Mouse (Mus musculus): ENCODE measurements around the gene Angptl2. TPM values are rescaled to one million over a fixed set of nuclear protein-coding genes. Genes with fewer than 3 reads are reported as not detected.

Angptl2 gene
- polyA plus RNA-seq, 1 experiment from 2014 or later, result 18.2 TPM

DNA sequence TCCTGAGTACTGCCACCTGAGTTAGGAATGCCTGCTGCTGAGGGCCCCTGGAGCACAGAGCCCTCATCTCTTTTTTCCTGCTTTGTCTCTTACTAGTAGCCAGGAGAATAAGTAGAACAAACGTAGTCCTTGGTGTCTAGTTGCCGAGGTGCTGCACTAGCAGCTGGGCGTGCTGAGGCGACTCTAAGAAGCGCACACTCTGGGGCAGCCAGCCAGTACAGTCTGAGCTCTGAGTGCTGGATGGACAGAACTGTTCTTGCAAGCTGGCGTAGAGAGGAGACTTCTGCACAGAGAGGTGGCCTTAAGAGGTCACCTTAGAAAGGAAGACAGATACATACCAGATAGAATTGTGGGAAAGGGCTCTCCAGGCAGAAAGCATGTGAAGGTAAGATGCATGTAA is 4.4 kb downstream of the Angptl2 start:
- no peak overlapping the region for H3K4me2 ChIP-seq
- H3K4me3 ChIP-seq, result no peak overlapping the region
- H3K4me1 ChIP-seq (replicated peaks), result peaks cover 67% of the 10 kb centered on the region
- peaks cover 5% of the 10 kb centered on the region; the same call in 1 of the 2 replicates for H3K36me3 ChIP-seq
- ATAC-seq (ENCODE audit: low read depth), result no peak
- no peaks in the 10 kb centered on the region for H3K27me3 ChIP-seq
- 80% methylated on average over 6 of the region's 6 CpGs for whole genome bisulfite sequencing
- H3K9me3 ChIP-seq, result no peaks in the 10 kb centered on the region
- peak overlapping the region; percentile 33; the same call in 1 of the 2 replicates for H3K27ac ChIP-seq (replicated peaks)
- H3K9ac ChIP-seq, result no peak overlapping the region

DNA sequence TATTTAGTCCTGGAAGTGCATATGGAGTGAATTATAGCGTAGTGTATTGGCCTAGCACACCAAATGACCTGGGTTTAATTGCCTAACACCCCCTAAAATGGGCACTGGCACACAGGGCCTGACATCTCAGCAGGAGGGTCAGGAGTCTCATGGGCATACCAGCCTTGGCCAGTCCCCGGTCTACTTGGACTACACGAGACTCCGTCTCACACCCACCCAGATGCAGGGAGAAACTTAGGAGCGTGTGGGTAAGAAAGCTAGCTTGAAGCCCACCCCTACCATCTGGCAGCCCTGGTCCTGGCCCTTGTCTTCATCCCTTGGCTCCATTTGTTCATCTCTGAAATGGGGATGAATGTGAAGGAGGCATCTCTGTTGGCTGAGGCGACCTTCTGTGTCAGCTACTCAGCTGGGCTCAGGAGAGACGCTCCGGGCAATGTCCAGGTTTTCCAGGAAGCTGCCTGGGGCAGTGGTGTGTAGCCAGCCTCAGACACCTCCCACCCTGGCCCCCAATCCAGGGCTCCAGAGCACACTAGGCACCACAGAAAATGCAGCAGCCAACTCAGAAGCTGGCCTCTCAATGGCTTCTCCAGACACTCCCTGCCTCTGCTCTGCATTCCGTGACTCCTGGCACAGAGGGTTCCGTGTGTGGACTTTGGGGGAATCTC is 4.9 kb downstream of the Angptl2 start:
- Histone ChIP-seq H3K36me3 (peaks cover 5% of the 10 kb centered on the region; the same call in 1 of the 2 replicates), H3K27ac (replicated peaks) (no peak overlapping the region), H3K27me3 (no peaks in the 10 kb centered on the region), H3K4me2 (no peak overlapping the region), H3K9ac (no peak overlapping the region), H3K4me1 (replicated peaks) (peaks cover 61% of the 10 kb centered on the region), H3K9me3 (no peaks in the 10 kb centered on the region), H3K4me3 (no peak overlapping the region)
- WGBS, result 93% methylated on average over 10 of the region's 10 CpGs
- ATAC-seq (ENCODE audit: low read depth), result no peak

DNA sequence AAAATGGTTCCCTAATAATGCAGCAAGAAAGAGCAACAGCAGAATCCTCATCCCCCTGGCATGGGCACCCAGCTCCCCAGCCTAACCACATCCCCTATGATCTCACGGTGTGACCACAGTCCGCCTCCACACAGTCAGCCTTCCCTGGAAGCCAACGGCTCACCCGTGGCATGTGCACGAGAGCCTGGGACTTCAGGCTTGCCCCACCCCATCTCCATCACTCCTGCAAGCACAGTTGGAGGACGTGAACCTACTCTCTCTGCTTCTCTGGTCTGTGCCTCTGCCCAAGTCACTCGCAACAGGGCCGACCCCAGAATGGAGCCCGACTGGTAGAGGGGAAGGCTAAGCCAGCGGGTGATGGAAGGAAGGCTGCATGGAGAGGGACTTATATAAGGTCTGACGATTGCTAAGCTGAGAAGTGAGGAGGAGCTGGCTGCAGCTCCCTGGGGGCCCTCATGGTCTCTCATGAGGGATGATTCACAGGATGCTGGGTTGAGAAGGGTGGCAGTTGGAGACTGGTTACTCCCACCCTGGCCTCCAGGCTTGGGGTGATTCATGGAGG is 5.6 kb downstream of the Angptl2 start:
- Histone ChIP-seq H3K27me3 (no peaks in the 10 kb centered on the region), H3K9ac (no peak overlapping the region), H3K4me1 (replicated peaks) (peaks cover 55% of the 10 kb centered on the region), H3K4me2 (no peak overlapping the region), H3K36me3 (peaks cover 5% of the 10 kb centered on the region; the same call in 1 of the 2 replicates), H3K4me3 (no peak overlapping the region), H3K27ac (replicated peaks) (no peak overlapping the region), H3K9me3 (no peaks in the 10 kb centered on the region)
- 90% methylated on average over 11 of the region's 11 CpGs for WGBS
- ATAC-seq (ENCODE audit: low read depth), result no peak

DNA sequence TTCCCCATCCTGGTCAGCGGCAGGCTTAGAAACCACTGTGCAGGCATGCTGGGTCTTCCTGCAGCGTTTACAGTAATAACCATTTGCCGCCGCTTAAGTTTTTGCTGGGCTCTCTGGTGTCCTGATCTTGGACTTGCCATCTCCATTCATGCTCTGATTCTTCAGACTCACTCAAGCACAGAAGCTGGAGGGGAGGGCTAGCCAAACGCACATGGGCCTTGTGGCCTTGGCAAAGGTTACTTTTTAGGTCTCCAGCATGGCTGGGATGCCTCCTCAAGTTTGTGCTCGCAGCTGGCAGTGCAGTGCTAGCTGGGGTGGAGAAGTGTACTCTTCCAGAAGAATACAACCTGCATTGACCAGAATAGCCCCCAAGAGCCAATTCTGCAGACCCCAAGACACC is 6.6 kb downstream of the Angptl2 start:
- H3K9ac ChIP-seq, result no peak overlapping the region
- H3K27me3 ChIP-seq, result no peaks in the 10 kb centered on the region
- H3K27ac ChIP-seq (replicated peaks), result no peak overlapping the region
- peaks cover 5% of the 10 kb centered on the region; the same call in 1 of the 2 replicates for H3K36me3 ChIP-seq
- ATAC-seq (ENCODE audit: low read depth), result no peak
- no peaks in the 10 kb centered on the region for H3K9me3 ChIP-seq
- H3K4me1 ChIP-seq (replicated peaks), result peaks cover 44% of the 10 kb centered on the region
- no peak overlapping the region for H3K4me3 ChIP-seq
- no peak overlapping the region for H3K4me2 ChIP-seq
- 88% methylated on average over 6 of the region's 6 CpGs for WGBS

DNA sequence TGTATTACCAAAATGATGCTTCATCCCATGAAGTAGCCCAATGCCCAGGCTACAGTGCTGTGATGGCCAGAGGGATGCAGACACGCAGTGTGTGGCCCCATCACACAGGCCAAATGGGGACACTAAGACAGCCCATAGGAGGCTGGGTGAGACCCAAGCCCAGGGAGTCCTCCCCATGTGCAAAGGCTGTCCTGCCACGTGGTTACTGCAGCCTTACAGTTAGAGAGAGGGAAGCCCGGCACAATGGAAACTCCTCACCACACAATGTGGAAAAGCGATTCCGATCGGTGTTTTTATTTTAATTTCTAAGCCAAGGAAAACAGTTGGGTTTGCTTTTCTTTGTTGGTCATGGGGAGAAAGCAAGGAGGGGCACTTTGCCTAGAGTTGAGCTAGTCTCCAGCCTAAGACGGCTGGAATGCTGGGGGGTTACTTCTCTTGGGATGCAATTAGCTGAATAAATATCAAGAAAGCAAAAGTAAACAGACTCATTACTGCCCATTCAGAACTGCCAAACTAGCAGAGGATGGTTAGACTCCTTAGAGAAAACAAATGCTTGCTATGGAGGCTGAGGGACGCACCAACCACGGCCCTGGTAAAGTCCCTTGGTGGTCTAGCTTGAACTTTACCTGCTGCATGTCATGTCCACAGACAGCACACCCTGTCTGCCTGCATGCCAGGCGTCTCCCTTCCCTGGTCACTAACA is 7.9 kb downstream of the Angptl2 start:
- Histone ChIP-seq H3K9me3 (no peaks in the 10 kb centered on the region), H3K4me3 (no peak overlapping the region), H3K4me1 (replicated peaks) (peaks cover 34% of the 10 kb centered on the region), H3K27ac (replicated peaks) (peak overlapping the region; percentile 23; the same call in 1 of the 2 replicates), H3K27me3 (no peaks in the 10 kb centered on the region), H3K4me2 (no peak overlapping the region), H3K9ac (no peak overlapping the region), H3K36me3 (peaks cover 11% of the 10 kb centered on the region)
- ATAC-seq (ENCODE audit: low read depth), result no peak
- 78% methylated on average over 10 of the region's 10 CpGs for WGBS

DNA sequence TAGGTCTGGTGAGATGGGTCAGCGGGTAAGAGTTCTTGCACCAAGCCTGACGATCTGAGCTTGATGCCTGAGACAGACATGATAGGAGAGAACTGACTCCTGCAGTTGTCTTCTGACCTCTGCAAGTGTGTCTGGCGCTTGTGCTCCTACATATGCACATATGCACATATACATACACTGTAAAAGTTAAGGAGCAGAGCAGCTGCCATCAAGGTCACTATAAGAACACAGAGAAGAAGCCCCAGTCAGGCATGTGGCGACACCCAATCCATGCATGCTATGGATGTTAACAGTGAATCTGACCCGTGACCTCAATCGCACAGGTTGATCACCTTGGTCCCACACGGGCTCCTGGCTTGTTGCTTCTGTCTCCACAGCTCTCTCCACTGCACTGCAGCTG is 10.1 kb downstream of the Angptl2 start:
- H3K27me3 ChIP-seq, result no peaks in the 10 kb centered on the region
- no peak overlapping the region for H3K27ac ChIP-seq (replicated peaks)
- H3K36me3 ChIP-seq, result peaks cover 22% of the 10 kb centered on the region
- H3K9ac ChIP-seq, result no peak overlapping the region
- 91% methylated on average over 7 of the region's 7 CpGs for WGBS
- H3K9me3 ChIP-seq, result no peaks in the 10 kb centered on the region
- ATAC-seq (ENCODE audit: low read depth), result no peak
- no peak overlapping the region for H3K4me2 ChIP-seq
- H3K4me1 ChIP-seq (replicated peaks), result peaks cover 12% of the 10 kb centered on the region
- H3K4me3 ChIP-seq, result no peak overlapping the region

DNA sequence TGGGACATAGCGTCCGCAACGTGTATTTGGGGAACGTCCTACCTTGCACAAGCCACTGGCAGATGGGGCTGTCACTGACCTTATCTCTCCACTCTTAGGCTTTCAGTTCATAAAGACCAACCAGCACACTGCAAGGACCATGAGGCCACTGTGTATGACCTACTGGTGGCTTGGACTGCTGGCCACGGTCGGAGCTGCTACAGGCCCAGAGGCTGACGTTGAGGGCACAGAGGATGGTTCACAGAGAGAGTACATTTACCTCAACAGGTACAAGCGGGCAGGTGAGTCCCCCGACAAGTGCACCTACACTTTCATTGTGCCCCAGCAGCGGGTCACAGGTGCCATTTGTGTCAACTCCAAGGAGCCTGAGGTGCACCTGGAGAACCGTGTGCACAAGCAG is 12.2 kb downstream of the Angptl2 start:
- Histone ChIP-seq H3K4me1 (replicated peaks) (peaks cover 13% of the 10 kb centered on the region), H3K27me3 (no peaks in the 10 kb centered on the region), H3K36me3 (peaks cover 25% of the 10 kb centered on the region), H3K9me3 (no peaks in the 10 kb centered on the region), H3K27ac (replicated peaks) (no peak overlapping the region), H3K4me3 (no peak overlapping the region), H3K9ac (no peak overlapping the region), H3K4me2 (no peak overlapping the region)
- no peak for ATAC-seq (ENCODE audit: low read depth)
- 91% methylated on average over 11 of the region's 11 CpGs for WGBS

DNA sequence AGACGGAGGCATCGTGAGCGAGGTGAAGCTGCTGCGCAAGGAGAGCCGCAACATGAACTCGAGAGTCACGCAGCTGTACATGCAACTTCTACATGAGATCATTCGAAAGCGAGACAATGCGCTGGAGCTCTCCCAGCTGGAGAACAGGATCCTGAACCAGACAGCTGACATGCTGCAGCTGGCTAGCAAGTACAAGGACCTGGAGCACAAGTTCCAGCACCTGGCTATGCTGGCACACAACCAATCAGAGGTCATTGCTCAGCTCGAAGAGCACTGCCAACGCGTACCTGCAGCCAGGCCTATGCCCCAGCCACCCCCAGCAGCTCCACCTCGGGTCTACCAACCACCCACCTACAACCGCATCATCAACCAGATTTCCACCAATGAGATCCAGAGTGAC is 12.7 kb downstream of the Angptl2 start:
- 94% methylated on average over 15 of the region's 15 CpGs for WGBS
- Histone ChIP-seq H3K36me3 (peaks cover 25% of the 10 kb centered on the region), H3K4me1 (replicated peaks) (peaks cover 13% of the 10 kb centered on the region)

DNA sequence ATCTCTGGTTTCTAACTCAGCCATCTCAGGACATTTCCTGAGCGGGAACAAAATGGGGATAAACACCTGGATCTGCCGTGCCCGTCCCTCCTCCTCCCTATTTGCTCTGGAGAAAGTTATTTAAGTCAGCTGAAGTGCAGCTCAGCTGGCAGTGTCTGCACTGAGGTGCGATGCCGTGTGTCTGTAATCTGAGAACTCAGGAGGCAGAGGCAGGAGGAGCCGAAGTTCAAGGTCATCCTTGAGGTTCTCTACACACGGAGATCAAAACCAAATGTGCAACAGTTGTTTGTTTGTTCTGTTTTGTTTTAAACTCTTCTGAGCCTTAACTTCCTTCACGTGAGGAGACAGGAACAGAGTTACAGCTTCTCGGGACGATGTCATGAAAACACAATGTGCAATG is 14.8 kb downstream of the Angptl2 start:
- Histone ChIP-seq H3K4me2 (no peak overlapping the region), H3K27me3 (no peaks in the 10 kb centered on the region), H3K4me1 (replicated peaks) (peaks cover 32% of the 10 kb centered on the region), H3K4me3 (no peak overlapping the region), H3K9me3 (no peaks in the 10 kb centered on the region), H3K36me3 (peaks cover 25% of the 10 kb centered on the region), H3K27ac (replicated peaks) (no peak overlapping the region), H3K9ac (no peak overlapping the region)
- no peak for ATAC-seq (ENCODE audit: low read depth)
- 76% methylated on average over 10 of the region's 10 CpGs for WGBS

More for the DNA sequence above, 12.7 kb downstream of the Angptl2 start:
- H3K27ac ChIP-seq (replicated peaks), result no peak overlapping the region
- H3K9ac ChIP-seq, result no peak overlapping the region
- no peak overlapping the region for H3K4me3 ChIP-seq
- ATAC-seq (ENCODE audit: low read depth), result no peak
- no peaks in the 10 kb centered on the region for H3K27me3 ChIP-seq
- no peak overlapping the region for H3K4me2 ChIP-seq
- no peaks in the 10 kb centered on the region for H3K9me3 ChIP-seq

DNA sequence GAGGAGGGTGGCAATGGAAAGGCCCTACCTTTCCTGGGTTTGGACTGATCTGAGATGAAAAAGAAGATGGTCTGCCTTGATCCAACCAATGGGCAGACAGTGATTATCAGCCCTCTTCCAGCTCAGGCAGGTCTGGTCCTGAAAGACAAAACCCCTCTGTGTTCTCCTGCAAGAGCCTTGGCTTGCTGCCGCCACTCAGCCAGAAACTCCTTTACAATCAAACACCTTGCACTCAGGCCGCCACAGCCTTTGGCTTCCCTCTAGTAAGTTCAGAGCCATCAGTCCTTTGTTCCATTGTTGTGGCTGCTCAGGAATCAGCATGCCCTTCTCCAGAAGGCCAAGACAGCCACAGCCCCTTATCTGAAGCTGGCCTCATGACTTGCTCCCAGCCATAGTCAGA is 15.9 kb downstream of the Angptl2 start:
- WGBS, result 63% methylated on average over 2 of the region's 2 CpGs
- Histone ChIP-seq H3K4me3 (no peak overlapping the region), H3K4me2 (no peak overlapping the region), H3K27me3 (no peaks in the 10 kb centered on the region), H3K4me1 (replicated peaks) (peaks cover 36% of the 10 kb centered on the region), H3K27ac (replicated peaks) (no peak overlapping the region), H3K9ac (no peak overlapping the region), H3K9me3 (no peaks in the 10 kb centered on the region), H3K36me3 (peaks cover 25% of the 10 kb centered on the region)
- ATAC-seq (ENCODE audit: low read depth), result no peak

DNA sequence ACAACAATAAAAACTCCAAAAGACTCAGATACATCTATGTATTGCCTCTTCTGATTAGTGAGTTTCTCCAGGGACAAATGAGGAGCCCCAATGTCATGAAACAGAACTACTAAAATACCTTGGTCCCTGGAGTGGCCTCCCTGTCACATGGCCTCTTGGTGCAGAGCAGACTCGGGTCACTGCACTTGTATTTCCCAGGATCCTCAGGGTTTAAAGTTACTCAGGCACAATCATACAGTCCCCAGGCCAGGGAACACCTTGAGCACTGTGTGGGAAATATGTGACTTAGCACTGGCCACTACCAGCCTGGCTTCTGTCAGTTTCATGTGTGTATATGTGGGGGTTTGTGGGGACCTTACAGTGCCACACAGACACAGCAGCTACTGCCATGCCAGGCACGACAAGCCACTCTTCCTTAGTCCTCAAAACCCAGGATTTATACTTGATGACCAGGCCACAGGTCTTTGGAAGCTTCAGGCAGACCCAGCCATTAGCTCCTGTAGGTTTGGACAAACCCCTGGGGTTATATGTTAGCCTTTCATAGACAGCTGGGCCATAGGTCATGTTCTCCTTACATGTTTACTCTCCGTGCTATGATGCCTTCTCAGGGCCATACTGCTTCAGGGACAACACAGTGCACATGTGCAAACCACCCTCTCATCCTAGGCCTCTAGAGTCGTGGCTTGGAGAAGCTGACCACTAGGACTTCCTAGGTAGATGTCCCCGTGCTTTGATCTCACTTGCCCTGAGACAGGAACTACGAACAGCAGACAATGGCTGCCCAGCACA is 17.1 kb downstream of the Angptl2 start:
- Histone ChIP-seq H3K4me2 (no peak overlapping the region), H3K4me3 (no peak overlapping the region), H3K9me3 (no peaks in the 10 kb centered on the region), H3K4me1 (replicated peaks) (peaks cover 42% of the 10 kb centered on the region), H3K36me3 (peaks cover 25% of the 10 kb centered on the region), H3K9ac (no peak overlapping the region), H3K27me3 (no peaks in the 10 kb centered on the region), H3K27ac (replicated peaks) (no peak overlapping the region)
- 72% methylated on average over 6 of the region's 6 CpGs for WGBS
- ATAC-seq (ENCODE audit: low read depth), result no peak

DNA sequence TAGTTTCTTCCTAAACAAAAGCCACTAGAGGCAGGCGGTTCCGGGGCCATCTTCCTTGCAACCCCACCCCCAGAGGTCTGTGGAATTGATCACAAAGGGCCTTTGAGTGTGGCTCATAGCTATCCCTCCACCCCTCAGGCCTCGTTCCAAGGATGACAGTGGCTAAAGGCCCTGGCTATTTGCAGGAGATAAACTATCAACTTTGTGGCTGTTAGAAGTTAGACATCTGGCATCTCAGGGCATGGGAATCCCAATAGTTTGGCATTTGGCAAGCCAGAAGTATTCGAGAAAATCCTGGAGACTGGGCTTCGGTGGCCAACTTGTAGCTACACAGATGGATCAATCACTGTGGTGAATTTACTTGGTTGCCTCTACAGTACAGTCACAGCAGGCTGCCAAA is 18.0 kb downstream of the Angptl2 start:
- H3K9ac ChIP-seq, result no peak overlapping the region
- H3K36me3 ChIP-seq, result peaks cover 18% of the 10 kb centered on the region
- no peaks in the 10 kb centered on the region for H3K27me3 ChIP-seq
- H3K9me3 ChIP-seq, result no peaks in the 10 kb centered on the region
- ATAC-seq (ENCODE audit: low read depth), result no peak
- H3K4me1 ChIP-seq (replicated peaks), result peaks cover 42% of the 10 kb centered on the region
- 61% methylated on average over 5 of the region's 5 CpGs for WGBS
- no peak overlapping the region for H3K4me2 ChIP-seq
- H3K27ac ChIP-seq (replicated peaks), result no peak overlapping the region
- H3K4me3 ChIP-seq, result no peak overlapping the region
